Mouse (Mus musculus) stomach, embryonic 14.5 days (tissue): ENCODE results near the gene Ube2cbp. TPM values are rescaled to one million over a fixed set of nuclear protein-coding genes. Genes with fewer than 3 reads are reported as not detected.

Experiments used
- ATAC-seq: fragments of 200-750 bp; cut with Nextera tagmentation; 2 replicates; pipeline ENCODE4 v1.8.0; 2017; ENCODE audit warnings: low read depth, moderate TSS enrichment; ENCODE audit not compliant: insufficient number of reproducible peaks, insufficient read depth, low FRiP score
- H3K27ac ChIP-seq: fragments of 300-500 bp; sonication (generic); 2 replicates; pipeline ENCODE4 v1.5.1; 2014; ENCODE audit warnings: mild to moderate bottlenecking, low read length, moderate library complexity, mixed read lengths
- H3K27me3 ChIP-seq: fragments of 300-500 bp; sonication (generic); 2 replicates; pipeline ENCODE4 v1.6.1; 2014; ENCODE audit warnings: low read length, control low read depth, mixed read lengths; ENCODE audit not compliant: control insufficient read depth, insufficient read depth
- H3K36me3 ChIP-seq: fragments of 300-500 bp; sonication (generic); 2 replicates; pipeline ENCODE4 v1.6.1; 2014; ENCODE audit warnings: mild to moderate bottlenecking, control low read depth, low read length, moderate library complexity, mixed read lengths; ENCODE audit not compliant: control insufficient read depth, insufficient read depth
- H3K4me1 ChIP-seq: fragments of 300-500 bp; sonication (generic); 2 replicates; pipeline ENCODE4 v1.6.1; 2014; ENCODE audit warnings: low read length, control low read depth, mixed read lengths; ENCODE audit not compliant: control insufficient read depth, insufficient read depth
- H3K4me2 ChIP-seq: fragments of 300-500 bp; sonication (generic); replicated peaks from 2 replicates; pipeline ENCODE4 v1.6.1; 2014; ENCODE audit warnings: low read depth, low read length, control low read depth
- H3K4me3 ChIP-seq: fragments of 300-500 bp; sonication (generic); 2 replicates; pipeline ENCODE4 v1.5.1; 2014; ENCODE audit warnings: low read depth, low read length, control low read depth
- H3K9ac ChIP-seq: fragments of 300-500 bp; sonication (generic); replicated peaks from 2 replicates; pipeline ENCODE4 v1.6.1; 2014; ENCODE audit warnings: low read depth, mild to moderate bottlenecking, control low read depth, low read length, moderate library complexity, mixed read lengths
- H3K9me3 ChIP-seq: fragments of 300-500 bp; sonication (generic); 2 replicates; pipeline ENCODE4 v1.6.1; 2016; ENCODE audit warnings: low read depth, low read length, control low read depth; ENCODE audit not compliant: control insufficient read depth
- WGBS: fragments of 180-500 bp; shearing (Covaris S2); extraction: QIAGEN DNeasy Blood & Tissue Kit; methylation state at CpG from one replicate; pipeline ENCODE4 v1.1.7; 2014; 5-methylcytosine and 5-hydroxymethylcytosine counted together
- polyA plus RNA-seq: library from polyadenylated mRNA; unstranded; fragments of >200 nt; fragmentation: Nextera tagmentation; extraction: Ambion mirVana; gene quantifications from 2 replicates; pipeline ENCODE4 v1.2.1, GENCODE M21; 2014

Gene Ube2cbp
- polyA plus RNA-seq, 1 experiment from 2014 or later: 5.5 TPM

- H3K27ac ChIP-seq: no peak overlapping the region
- H3K4me2 ChIP-seq: no peak overlapping the region
- no peak for ATAC-seq
- no peaks in the 10 kb centered on the region for H3K27me3 ChIP-seq
- H3K4me1 ChIP-seq: no peaks in the 10 kb centered on the region
- H3K4me3 ChIP-seq: no peak overlapping the region
- WGBS: 84% methylated on average over 4 of the region's 4 CpGs
- no peaks in the 10 kb centered on the region for H3K36me3 ChIP-seq
- no peak overlapping the region for H3K9ac ChIP-seq
- no peaks in the 10 kb centered on the region for H3K9me3 ChIP-seq
Observed at GRCm38 (mm10) chr9:86369208-86369607, 95.5 kb downstream of the Ube2cbp start.

GRCm38 (mm10) chr9:86360536-86360935, 104.2 kb downstream of the Ube2cbp start:
- H3K4me3 ChIP-seq: no peak overlapping the region
- no peak overlapping the region for H3K27ac ChIP-seq
- no peak overlapping the region for H3K4me2 ChIP-seq
- H3K9me3 ChIP-seq: no peaks in the 10 kb centered on the region
- ATAC-seq: 0 out of 2 replicates have a peak, but pooled peaks have one; percentile 42
- H3K9ac ChIP-seq: no peak overlapping the region
- no peaks in the 10 kb centered on the region for H3K36me3 ChIP-seq
- 42% methylated on average over 9 of the region's 9 CpGs for WGBS
- no peaks in the 10 kb centered on the region for H3K4me1 ChIP-seq
- no peaks in the 10 kb centered on the region for H3K27me3 ChIP-seq

GRCm38 (mm10) chr9:86355851-86356250, 108.9 kb downstream of the Ube2cbp start:
- 85% methylated on average over 3 of the region's 3 CpGs for WGBS

GRCm38 (mm10) chr9:86351491-86351890, 113.3 kb downstream of the Ube2cbp start:
- no peak for ATAC-seq
- H3K9me3 ChIP-seq: no peaks in the 10 kb centered on the region
- no peaks in the 10 kb centered on the region for H3K36me3 ChIP-seq
- no peaks in the 10 kb centered on the region for H3K4me1 ChIP-seq
- no peak overlapping the region for H3K9ac ChIP-seq
- 73% methylated on average over 3 of the region's 3 CpGs for WGBS
- no peak overlapping the region for H3K27ac ChIP-seq
- H3K4me2 ChIP-seq: no peak overlapping the region
- no peak overlapping the region for H3K4me3 ChIP-seq
- H3K27me3 ChIP-seq: no peaks in the 10 kb centered on the region

More at GRCm38 (mm10) chr9:86355851-86356250, 108.9 kb downstream of the Ube2cbp start:
- Histone ChIP-seq H3K9ac (no peak overlapping the region), H3K36me3 (no peaks in the 10 kb centered on the region), H3K9me3 (no peaks in the 10 kb centered on the region), H3K27me3 (no peaks in the 10 kb centered on the region), H3K27ac (no peak overlapping the region), H3K4me1 (no peaks in the 10 kb centered on the region), H3K4me3 (no peak overlapping the region), H3K4me2 (no peak overlapping the region)
- ATAC-seq: no peak

- no peaks in the 10 kb centered on the region for H3K9me3 ChIP-seq
Observed at GRCm38 (mm10) chr9:86336792-86337191, 128.0 kb downstream of the Ube2cbp start.

GRCm38 (mm10) chr9:86336361-86336760, 128.4 kb downstream of the Ube2cbp start:
- no peak for ATAC-seq
- Histone ChIP-seq H3K9me3 (no peaks in the 10 kb centered on the region), H3K4me3 (no peak overlapping the region), H3K4me2 (no peak overlapping the region), H3K36me3 (no peaks in the 10 kb centered on the region), H3K27me3 (no peaks in the 10 kb centered on the region), H3K27ac (no peak overlapping the region), H3K4me1 (no peaks in the 10 kb centered on the region), H3K9ac (no peak overlapping the region)
- 52% methylated on average over 3 of the region's 3 CpGs for whole genome bisulfite sequencing

More at GRCm38 (mm10) chr9:86336792-86337191, 128.0 kb downstream of the Ube2cbp start:
- WGBS: 81% methylated on average over 2 of the region's 2 CpGs
- no peaks in the 10 kb centered on the region for H3K36me3 ChIP-seq
- H3K4me1 ChIP-seq: no peaks in the 10 kb centered on the region
- H3K4me2 ChIP-seq: no peak overlapping the region
- H3K27ac ChIP-seq: no peak overlapping the region
- ATAC-seq: no peak
- no peak overlapping the region for H3K4me3 ChIP-seq
- H3K9ac ChIP-seq: no peak overlapping the region
- no peaks in the 10 kb centered on the region for H3K27me3 ChIP-seq

GRCm38 (mm10) chr9:86335588-86335987, 129.2 kb downstream of the Ube2cbp start:
- Histone ChIP-seq H3K36me3 (no peaks in the 10 kb centered on the region), H3K4me3 (no peak overlapping the region), H3K4me2 (no peak overlapping the region), H3K9ac (no peak overlapping the region), H3K27me3 (no peaks in the 10 kb centered on the region), H3K4me1 (no peaks in the 10 kb centered on the region), H3K9me3 (no peaks in the 10 kb centered on the region), H3K27ac (no peak overlapping the region)
- 43% methylated on average over 4 of the region's 4 CpGs for WGBS
- no peak for ATAC-seq

- no peak for ATAC-seq
- no peak overlapping the region for H3K27ac ChIP-seq
- H3K9me3 ChIP-seq: no peaks in the 10 kb centered on the region
- H3K4me3 ChIP-seq: no peak overlapping the region
- H3K27me3 ChIP-seq: no peaks in the 10 kb centered on the region
- no peak overlapping the region for H3K4me2 ChIP-seq
- H3K4me1 ChIP-seq: no peaks in the 10 kb centered on the region
- H3K9ac ChIP-seq: no peak overlapping the region
- 89% methylated on average over 5 of the region's 5 CpGs for WGBS
- no peaks in the 10 kb centered on the region for H3K36me3 ChIP-seq
Observed at GRCm38 (mm10) chr9:86334357-86334756, 130.4 kb downstream of the Ube2cbp start.

GRCm38 (mm10) chr9:86330591-86330990, 134.2 kb downstream of the Ube2cbp start:
- 82% methylated on average over 3 of the region's 3 CpGs for WGBS
- Histone ChIP-seq H3K9me3 (no peaks in the 10 kb centered on the region), H3K4me3 (no peak overlapping the region), H3K27ac (no peak overlapping the region), H3K27me3 (no peaks in the 10 kb centered on the region), H3K4me1 (no peaks in the 10 kb centered on the region), H3K36me3 (no peaks in the 10 kb centered on the region), H3K4me2 (no peak overlapping the region), H3K9ac (no peak overlapping the region)
- ATAC-seq: no peak
